Mouse (Mus musculus) heart, postnatal 0 days (tissue): ENCODE measurements at regions not wholly inside any gene's neighbourhood (a gene's known extent, or its start where the extent isn't known, plus 50 kb on each side); places are given as distances from the start of the nearest gene placed in this dataset.

Source experiments
- ATAC-seq: fragments of 200-750 bp; cut with Nextera tagmentation; 2 replicates; pipeline ENCODE4 v1.8.0; 2017; ENCODE audit warnings: low read depth, moderate number of reproducible peaks, moderate library complexity; ENCODE audit not compliant: insufficient read depth
- DNase-seq: peaks from one replicate; pipeline ENCODE4 v3.0.0-alpha.2; 2016; ENCODE audit warnings: low spot score
- H3K27ac ChIP-seq: fragments of 300-500 bp; sonication (generic); 2 replicates; pipeline ENCODE4 v1.5.1; 2014; ENCODE audit warnings: low read depth, mild to moderate bottlenecking
- H3K27me3 ChIP-seq: fragments of 300-500 bp; sonication (generic); 2 replicates; pipeline ENCODE4 v1.6.1; 2014; ENCODE audit warnings: low read length, mixed read lengths; ENCODE audit not compliant: control insufficient read depth, insufficient read depth
- H3K36me3 ChIP-seq: fragments of 300-500 bp; sonication (generic); replicated peaks from 2 replicates; pipeline ENCODE4 v1.6.1; 2014; ENCODE audit warnings: low read length, mixed read lengths; ENCODE audit not compliant: control insufficient read depth, insufficient read depth
- H3K4me1 ChIP-seq: fragments of 300-500 bp; sonication (generic); 2 replicates; pipeline ENCODE4 v1.6.1; 2014; ENCODE audit warnings: antibody characterized with exemption; ENCODE audit not compliant: control insufficient read depth, insufficient read depth
- H3K4me2 ChIP-seq: fragments of 300-500 bp; sonication (generic); 2 replicates; pipeline ENCODE4 v1.6.1; 2014; ENCODE audit warnings: low read depth, mild to moderate bottlenecking, low read length, moderate library complexity
- H3K4me3 ChIP-seq: fragments of 300-500 bp; sonication (generic); 2 replicates; pipeline ENCODE4 v1.5.1; 2014; ENCODE audit warnings: low read depth, low read length
- H3K9ac ChIP-seq: fragments of 300-500 bp; sonication (generic); replicated peaks from 2 replicates; pipeline ENCODE4 v1.6.1; 2014; ENCODE audit warnings: low read depth, low read length, mixed read lengths
- H3K9me3 ChIP-seq: fragments of 300-500 bp; sonication (generic); replicated peaks from 2 replicates; pipeline ENCODE4 v1.6.1; 2016; ENCODE audit warnings: low read length; ENCODE audit not compliant: control insufficient read depth
- CTCF ChIP-seq: IDR thresholded peaks from 2 replicates; pipeline ENCODE4 v1.5.1; 2016; ENCODE audit warnings: antibody characterized with exemption, control low read depth, low read depth
- EP300 ChIP-seq: IDR thresholded peaks from 2 replicates; pipeline ENCODE4 v1.6.1; 2016; ENCODE audit warnings: antibody characterized with exemption, low read depth
- WGBS: fragments of 180-500 bp; shearing (Covaris S2); extraction: QIAGEN DNeasy Blood & Tissue Kit; methylation state at CpG from one replicate; pipeline ENCODE4 v1.1.7; 2014; 5-methylcytosine and 5-hydroxymethylcytosine counted together

GRCm38 (mm10) chr1:186314180-186314579 is 197.1 kb upstream of the Lyplal1 start:
- H3K4me3 ChIP-seq = no peak overlapping the region
- no peak for ATAC-seq
- no peak overlapping the region for H3K4me2 ChIP-seq
- H3K27ac ChIP-seq = no peak overlapping the region
- no peak overlapping the region for H3K9ac ChIP-seq
- no peak for DNase-seq
- no peaks in the 10 kb centered on the region for H3K9me3 ChIP-seq
- H3K4me1 ChIP-seq = no peaks in the 10 kb centered on the region
- no peaks in the 10 kb centered on the region for H3K27me3 ChIP-seq
- WGBS = 82% methylated on average over 4 of the region's 4 CpGs
- TF ChIP-seq EP300 = no peak
- no peak for TF ChIP-seq CTCF
- H3K36me3 ChIP-seq = no peaks in the 10 kb centered on the region

- no peaks in the 10 kb centered on the region for H3K9me3 ChIP-seq
- H3K27me3 ChIP-seq = no peaks in the 10 kb centered on the region
- H3K4me2 ChIP-seq = no peak overlapping the region
- TF ChIP-seq CTCF (no peak), EP300 (no peak)
- no peak overlapping the region for H3K27ac ChIP-seq
- DNase-seq = no peak
- H3K4me1 ChIP-seq = no peaks in the 10 kb centered on the region
- WGBS = 69% methylated on average over 9 of the region's 9 CpGs
- no peak overlapping the region for H3K4me3 ChIP-seq
- H3K36me3 ChIP-seq = no peaks in the 10 kb centered on the region
- no peak for ATAC-seq
- H3K9ac ChIP-seq = no peak overlapping the region
These were observed 195.6 kb upstream of the Lyplal1 start for GRCm38 (mm10) chr1:186312698-186313097.

DNA sequence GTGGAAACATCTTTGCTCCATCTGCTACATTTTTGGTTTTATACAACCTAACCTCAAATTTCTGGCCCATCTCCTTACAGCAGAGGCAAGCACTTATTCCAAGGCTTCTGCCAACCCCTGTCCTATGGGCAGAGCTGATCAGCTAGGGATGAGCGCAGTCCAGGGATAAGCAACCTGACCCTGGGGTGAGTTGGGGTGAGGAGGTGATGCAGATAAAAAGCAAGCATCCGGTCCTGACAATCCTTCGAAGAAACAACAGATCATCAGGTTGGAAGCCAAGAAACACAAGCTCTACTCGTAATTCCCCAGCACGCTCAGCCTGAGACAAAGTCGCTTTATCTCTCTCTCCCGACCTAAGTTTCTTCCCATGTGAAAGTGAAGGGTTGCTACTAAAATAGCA is 194.9 kb upstream of the Lyplal1 start:
- Histone ChIP-seq H3K9ac (no peak overlapping the region), H3K36me3 (no peaks in the 10 kb centered on the region), H3K4me3 (no peak overlapping the region), H3K27ac (no peak overlapping the region), H3K4me2 (no peak overlapping the region), H3K27me3 (no peaks in the 10 kb centered on the region), H3K4me1 (no peaks in the 10 kb centered on the region), H3K9me3 (no peaks in the 10 kb centered on the region)
- DNase-seq (peak; percentile 34), ATAC-seq (no peak)
- WGBS = 55% methylated on average over 7 of the region's 7 CpGs
- TF ChIP-seq CTCF = no peak
- no peak for TF ChIP-seq EP300

DNA sequence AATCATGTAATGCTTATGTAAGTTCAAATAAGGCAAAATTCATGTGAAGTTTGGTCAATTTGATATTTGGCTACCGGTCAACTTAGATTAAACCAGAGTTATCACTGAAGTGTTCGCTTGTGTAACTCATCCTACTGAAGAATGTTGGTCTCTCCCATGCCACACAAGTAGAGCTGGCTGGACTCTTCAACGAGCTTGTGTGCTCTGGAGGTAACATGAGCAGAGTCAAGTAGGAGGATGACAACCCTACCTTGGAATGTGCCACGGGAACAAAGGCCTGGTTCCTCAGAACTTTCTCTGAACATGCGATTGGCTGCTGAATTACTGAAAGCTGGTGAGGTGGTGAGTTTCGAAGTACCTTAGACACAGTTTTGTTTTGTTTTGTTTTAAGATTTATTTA is 190.5 kb upstream of the Lyplal1 start:
- DNase-seq (no peak), ATAC-seq (no peak)
- Histone ChIP-seq H3K9me3 (no peaks in the 10 kb centered on the region), H3K4me2 (no peak overlapping the region), H3K27ac (no peak overlapping the region), H3K4me1 (no peaks in the 10 kb centered on the region), H3K9ac (no peak overlapping the region), H3K27me3 (no peaks in the 10 kb centered on the region), H3K4me3 (no peak overlapping the region), H3K36me3 (no peaks in the 10 kb centered on the region)
- TF ChIP-seq CTCF (no peak), EP300 (no peak)
- WGBS = 62% methylated on average over 6 of the region's 6 CpGs

GRCm38 (mm10) chr1:186297464-186297863 is 180.4 kb upstream of the Lyplal1 start:
- WGBS = 75% methylated on average over 7 of the region's 7 CpGs
- no peak for DNase-seq
- H3K4me1 ChIP-seq = no peaks in the 10 kb centered on the region
- ATAC-seq = no peak
- TF ChIP-seq EP300 (no peak), CTCF (no peak)
- no peak overlapping the region for H3K4me3 ChIP-seq
- H3K4me2 ChIP-seq = no peak overlapping the region
- H3K9me3 ChIP-seq = no peaks in the 10 kb centered on the region
- no peaks in the 10 kb centered on the region for H3K36me3 ChIP-seq
- H3K9ac ChIP-seq = no peak overlapping the region
- H3K27ac ChIP-seq = no peak overlapping the region
- H3K27me3 ChIP-seq = no peaks in the 10 kb centered on the region

GRCm38 (mm10) chr1:186295201-186295600 is 178.1 kb upstream of the Lyplal1 start:
- no peak overlapping the region for H3K4me2 ChIP-seq
- H3K9me3 ChIP-seq = no peaks in the 10 kb centered on the region
- no peak overlapping the region for H3K27ac ChIP-seq
- H3K4me3 ChIP-seq = no peak overlapping the region
- 55% methylated on average over 2 of the region's 2 CpGs for WGBS
- TF ChIP-seq EP300 (no peak), CTCF (no peak)
- H3K9ac ChIP-seq = no peak overlapping the region
- no peaks in the 10 kb centered on the region for H3K27me3 ChIP-seq
- H3K36me3 ChIP-seq = no peaks in the 10 kb centered on the region
- no peaks in the 10 kb centered on the region for H3K4me1 ChIP-seq
- DNase-seq = no peak
- no peak for ATAC-seq
